Mouse (Mus musculus): ENCODE data around the gene Ptpn7.

DNA sequence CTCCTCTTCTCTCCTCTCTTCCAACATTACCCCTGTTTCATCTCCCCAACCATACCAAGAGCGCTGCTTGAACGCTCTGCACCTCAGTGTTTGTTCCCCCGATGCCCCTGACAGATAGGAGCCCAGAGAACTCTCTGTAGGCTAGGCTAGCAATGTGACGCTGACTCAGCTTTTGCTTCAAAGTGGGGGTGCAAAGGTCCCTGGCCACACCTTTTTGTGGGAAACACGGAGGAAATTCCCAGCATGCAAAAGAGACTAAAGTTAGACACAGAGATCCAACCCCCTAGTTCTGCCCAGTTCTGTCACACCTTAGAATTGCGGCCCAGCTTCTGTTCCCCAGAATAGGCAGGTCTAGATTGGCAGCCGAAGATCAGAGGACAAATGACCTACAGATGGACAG is 46.4 kb downstream of the Ptpn7 start:
- TF ChIP-seq GATA1 (IDR thresholded peaks at IDR 0.05; ENCODE audit: borderline replicate concordance, low read length) (no peak), FLI1 (IDR thresholded peaks at IDR 0.05; ENCODE audit: low read length) (no peak)
